Mouse (Mus musculus): Measurements from ENCODE around the gene Dnm3. TPM values are rescaled to one million over a fixed set of nuclear protein-coding genes. Genes with fewer than 3 reads are reported as not detected.

The Dnm3 gene
- total RNA-seq, 2 experiments from 2014 or later, result 79.8 to 80.9 TPM

Small RNA genes lying within 50 kb of the gene (microRNA-seq; reads per million reads assigned to microRNA genes)
- gene Mir199a-2 (0.21 to 0.30 reads per million in 2 experiments), gene Mir214 (58.5 to 94.1 reads per million in 2 experiments)

Other genes starting within 250 kb of the Dnm3 start
- gene Mettl13, start 70.5 kb upstream of the Dnm3 start, total RNA-seq (2021), result 10 to 100 TPM; 10.4 to 11.1 TPM
- 100 to 1,000 TPM; 100 to 105 TPM for gene Vamp4, start 92.5 kb upstream of the Dnm3 start, total RNA-seq (2021)
- 1 to 10 TPM; 4.0 TPM for gene Myoc, start 161.1 kb upstream of the Dnm3 start, total RNA-seq (2021)
- gene Myocos, start 180.2 kb upstream of the Dnm3 start, total RNA-seq (2021), result not detected

Data from layer of hippocampus, postnatal 36 days (tissue).